Mouse (Mus musculus) thymus, postnatal 0 days (tissue): ENCODE data around the gene Gprc5d. TPM values are rescaled to one million over a fixed set of nuclear protein-coding genes. Genes with fewer than 3 reads are reported as not detected.

Experiments used
- DNase-seq: peaks from one replicate; pipeline ENCODE4 v3.0.0-alpha.2; 2015; ENCODE audit warnings: low spot score
- polyA plus RNA-seq: library from polyadenylated mRNA; unstranded; fragments of >200 nt; fragmentation: Nextera tagmentation; extraction: Ambion mirVana; gene quantifications from 2 replicates; pipeline ENCODE4 v1.2.1, GENCODE M21; 2015

The Gprc5d gene
- 0.10 and 0.24 TPM in 2 replicates for polyA plus RNA-seq

DNA sequence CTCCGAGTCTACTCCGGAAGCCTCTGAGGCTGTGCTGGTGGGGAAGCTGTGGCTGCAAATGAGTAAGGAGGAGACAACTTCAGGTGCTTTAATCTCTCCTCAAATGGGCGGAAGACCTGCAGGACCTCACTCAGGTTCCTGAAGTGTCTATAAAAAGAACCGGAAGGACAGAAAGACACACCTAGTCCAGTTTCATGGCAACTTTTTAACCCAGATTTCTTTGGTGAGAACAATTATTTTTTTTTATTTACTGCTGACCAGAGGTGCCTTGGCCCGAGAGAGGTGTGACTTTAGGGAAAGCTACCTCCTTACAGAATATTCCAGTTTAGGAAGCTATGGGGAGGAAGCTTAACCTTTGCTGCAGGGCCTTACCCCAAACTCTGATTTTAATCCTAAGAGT, at the start of gene Gprc5d:
Gprc5d (minus strand) TSS at position 101 of the 400 bp plus-strand sequence.
- DNase-seq: no peak

DNA sequence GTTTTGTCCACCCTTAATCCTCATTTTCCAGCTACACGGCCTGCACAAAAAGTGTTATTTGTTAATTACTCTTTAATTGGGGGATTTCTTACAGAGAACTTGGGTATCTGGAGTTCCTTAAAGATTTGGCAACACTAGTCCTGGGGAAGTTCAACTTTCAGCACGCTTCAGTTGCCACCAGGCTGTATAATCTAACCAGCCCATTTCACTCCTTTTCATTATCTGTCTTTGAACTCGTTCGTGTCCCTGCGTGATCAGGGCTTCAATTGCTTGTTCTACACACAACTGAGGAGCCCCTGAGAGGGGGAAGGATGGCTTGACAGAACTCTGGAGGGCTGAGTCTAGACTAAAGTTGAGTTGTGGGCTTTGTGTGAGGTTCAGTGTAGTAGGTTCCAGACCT, 48.6 kb upstream of the Gprc5d start:
- DNase-seq: no peak

DNA sequence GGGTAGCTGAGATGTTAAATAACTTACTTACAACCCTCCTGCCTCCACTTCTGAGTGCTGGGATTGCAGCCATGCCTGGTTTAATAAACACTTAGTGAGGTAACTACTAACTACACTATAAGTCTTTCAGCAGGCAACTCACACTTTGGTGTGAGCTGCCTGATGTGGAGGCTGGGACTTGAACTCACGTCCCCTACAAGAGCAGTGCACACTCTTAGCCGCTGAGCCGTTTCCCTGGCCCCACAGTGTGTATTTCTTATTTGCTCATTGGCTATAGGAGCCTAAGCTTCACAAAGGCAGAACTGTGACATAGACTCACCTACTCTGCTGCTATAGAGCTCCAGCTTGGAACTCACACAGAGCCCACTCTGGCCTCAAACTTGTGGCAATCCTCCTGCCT, 48.2 kb upstream of the Gprc5d start:
- DNase-seq: no peak

DNA sequence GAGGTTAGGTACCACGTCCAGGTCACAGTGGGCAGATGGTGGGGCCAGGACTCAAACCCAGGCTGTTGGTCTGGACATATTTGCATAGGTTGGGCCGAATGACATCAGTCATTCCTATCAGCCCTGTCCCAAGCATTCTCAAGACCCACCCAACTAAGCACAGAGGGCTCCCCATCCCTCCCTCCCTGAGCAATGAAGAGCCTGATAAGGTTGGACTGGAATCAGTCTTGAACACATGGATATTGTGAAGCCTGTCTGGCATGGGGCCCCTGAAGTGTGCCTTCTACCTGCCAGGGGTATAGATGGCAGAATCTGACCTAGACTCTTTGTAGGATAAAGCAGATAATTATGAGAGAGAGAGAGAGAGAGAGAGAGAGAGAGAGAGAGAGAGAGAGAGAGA, 47.6 kb upstream of the Gprc5d start:
- DNase-seq: no peak

DNA sequence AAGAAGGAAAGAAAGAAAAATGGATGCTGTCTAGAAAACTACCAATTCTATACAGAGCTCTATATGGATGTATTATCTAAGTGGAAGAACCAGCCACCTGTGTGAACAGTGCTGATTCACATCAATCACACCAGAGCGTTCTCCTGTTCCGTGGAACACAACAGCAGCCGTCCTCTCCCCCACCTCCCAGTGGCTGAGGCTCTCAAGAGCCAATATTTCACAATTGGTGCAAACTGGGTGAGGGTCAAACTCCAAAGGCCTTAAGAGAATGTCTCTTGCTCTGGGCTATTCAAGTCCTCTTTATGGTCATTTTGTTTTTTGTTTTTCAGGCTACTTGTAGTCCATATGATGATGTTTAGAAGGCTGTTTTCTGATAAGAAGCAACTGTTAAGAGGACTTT, 47.1 kb upstream of the Gprc5d start:
- no peak for DNase-seq

DNA sequence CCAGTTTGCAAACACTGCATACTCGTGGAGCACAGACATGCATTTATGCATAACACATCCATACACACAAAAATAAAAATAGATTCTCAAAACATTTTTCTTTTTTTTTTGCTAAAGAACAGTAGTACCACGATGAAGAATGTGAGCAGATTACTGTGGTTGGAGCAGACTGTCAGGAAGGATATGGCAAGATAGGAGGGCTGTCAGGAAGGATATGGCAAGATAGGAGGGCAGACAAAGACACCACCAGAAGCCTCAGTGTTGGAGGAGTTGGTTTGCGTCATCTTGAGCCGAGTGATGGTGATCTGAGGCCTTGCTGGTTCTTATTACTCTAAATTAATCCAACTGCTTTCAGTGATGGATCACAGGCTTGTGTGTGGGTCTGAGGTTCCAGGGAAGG, 44.8 kb upstream of the Gprc5d start:
- DNase-seq: no peak

DNA sequence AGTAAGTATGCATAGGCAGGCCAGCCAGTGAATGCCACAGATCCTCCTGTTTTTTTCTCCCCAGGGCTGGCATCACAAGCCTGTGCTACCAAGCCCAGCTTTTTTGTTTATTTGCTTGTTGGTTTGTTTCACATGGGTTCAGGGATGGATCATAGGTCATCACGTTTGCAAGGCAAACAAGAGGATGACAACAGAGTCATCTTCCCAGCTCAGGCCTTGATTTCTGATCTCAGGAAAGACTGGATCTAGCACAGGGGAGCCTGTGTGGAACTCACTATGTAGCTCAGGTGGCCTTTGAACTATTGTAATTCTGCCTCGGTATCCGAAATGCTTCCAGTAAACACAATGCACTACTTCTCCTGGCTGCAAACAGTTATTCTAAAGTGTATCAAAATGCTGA, 44.2 kb upstream of the Gprc5d start:
- DNase-seq: no peak

DNA sequence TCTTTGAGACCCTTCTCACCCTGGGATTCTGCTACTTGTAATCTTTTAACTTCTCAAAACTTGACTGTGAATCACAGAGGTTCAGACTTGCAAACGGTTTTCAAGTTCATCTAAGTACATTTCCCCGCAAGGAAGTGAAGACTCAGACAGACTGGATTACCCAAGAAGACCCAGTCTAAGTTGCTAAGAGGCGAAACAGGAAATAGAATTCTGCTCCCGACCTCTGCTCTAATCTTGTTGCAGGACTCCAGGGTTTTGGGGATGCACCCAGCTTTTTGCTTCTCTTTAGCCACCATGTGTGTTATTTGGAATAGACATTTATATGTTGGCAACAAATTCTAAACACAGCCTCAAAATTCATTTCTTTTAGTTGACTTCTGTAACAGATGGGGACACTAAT, 43.3 kb upstream of the Gprc5d start:
- DNase-seq: no peak

DNA sequence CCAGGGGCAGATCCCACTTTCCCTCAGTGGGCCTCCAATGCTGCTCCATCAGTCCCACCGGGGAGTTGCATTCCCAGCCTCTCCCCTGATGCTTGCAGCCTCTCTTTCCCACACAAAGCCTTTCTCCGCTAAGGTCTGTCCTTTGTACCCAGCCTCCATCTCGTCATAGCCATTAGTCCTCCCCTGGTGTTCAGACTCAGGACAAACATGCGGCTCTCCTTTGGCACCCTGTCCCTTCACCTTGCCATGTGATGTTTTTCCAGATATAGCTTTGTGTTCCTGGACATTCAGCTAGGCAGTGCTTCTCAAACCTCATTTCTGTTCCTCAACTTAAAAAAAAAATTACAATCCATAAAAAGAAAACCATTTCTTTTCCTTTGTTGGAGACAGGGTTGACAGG, 40.4 kb upstream of the Gprc5d start:
- no peak for DNase-seq

DNA sequence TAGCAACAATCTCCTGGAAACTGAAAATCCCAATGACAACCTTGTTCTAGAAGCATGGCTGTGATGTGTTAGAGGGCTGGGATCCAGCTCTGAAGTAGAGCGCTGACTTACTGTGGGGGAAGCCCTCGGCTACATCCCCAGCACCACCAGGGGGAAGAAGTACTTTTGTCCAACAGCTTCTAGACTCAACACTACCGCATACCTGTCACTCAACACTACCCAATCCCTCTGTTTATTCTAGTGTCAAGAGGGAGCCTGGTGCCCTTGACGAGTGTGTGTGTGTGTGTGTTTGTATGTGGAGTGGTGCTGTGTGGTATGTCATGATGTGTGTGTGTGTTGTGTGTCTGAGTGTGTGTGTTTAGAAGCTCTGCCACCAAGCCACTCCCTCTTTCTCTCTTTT, 39.4 kb upstream of the Gprc5d start:
- no peak for DNase-seq

DNA sequence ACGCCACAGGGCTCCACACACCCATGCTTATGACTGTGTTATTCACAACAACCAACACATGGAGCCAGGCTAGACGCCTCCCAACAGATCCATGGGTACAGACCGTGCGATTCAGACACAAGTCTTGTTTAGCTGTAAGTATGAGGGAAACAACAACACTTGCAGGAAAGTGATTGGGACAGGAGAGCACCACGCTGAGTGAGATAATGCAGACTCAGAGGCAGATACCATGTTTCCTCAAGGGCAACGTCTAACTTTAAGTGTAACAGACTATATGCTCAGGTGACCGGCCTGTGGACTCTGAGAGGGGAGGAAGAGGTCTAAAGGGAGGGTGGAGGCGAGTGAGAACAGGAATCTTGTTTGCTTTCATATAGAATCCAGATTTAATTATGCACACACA, 38.5 kb upstream of the Gprc5d start:
- DNase-seq: no peak

DNA sequence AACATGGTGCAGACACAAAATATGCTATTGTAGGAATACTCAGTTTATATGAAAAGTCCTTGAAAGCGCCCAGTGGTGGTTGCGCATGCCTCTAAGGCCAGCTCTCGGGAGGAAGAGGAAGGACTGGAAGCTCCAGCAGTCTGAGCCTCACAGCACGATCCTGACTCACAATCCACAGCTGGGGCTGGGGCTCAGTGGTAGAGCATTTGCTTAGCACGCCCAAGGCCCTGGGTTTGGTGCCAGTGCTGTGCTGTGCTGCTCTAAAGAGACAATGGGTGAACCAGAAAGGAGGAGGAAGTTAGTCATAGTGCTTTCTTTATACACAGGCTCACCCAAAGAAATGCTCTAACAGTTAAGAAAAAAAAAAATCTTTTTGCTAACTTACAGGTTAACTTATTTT, 35.6 kb upstream of the Gprc5d start:
- no peak for DNase-seq

DNA sequence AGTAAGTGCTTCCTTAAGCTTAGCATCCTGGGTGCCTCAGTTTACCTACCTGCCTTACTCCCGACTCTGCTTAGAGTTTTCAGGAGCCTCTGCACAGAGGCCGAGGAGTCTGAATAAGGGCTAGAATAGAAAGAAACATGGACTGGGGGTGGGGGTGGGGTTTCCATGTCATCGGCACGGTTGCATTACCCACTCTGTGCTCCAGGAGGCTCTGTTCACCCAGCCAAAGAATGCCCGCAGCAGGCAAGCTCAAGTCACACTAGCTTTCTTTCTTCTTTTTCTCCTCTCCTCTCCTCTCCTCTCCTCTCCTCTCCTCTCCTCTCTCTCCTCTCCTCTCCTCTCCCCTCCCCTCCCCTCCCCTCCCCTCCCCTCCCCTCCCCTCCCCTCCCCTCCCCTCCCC, 32.2 kb upstream of the Gprc5d start:
- peak; percentile 64 for DNase-seq

DNA sequence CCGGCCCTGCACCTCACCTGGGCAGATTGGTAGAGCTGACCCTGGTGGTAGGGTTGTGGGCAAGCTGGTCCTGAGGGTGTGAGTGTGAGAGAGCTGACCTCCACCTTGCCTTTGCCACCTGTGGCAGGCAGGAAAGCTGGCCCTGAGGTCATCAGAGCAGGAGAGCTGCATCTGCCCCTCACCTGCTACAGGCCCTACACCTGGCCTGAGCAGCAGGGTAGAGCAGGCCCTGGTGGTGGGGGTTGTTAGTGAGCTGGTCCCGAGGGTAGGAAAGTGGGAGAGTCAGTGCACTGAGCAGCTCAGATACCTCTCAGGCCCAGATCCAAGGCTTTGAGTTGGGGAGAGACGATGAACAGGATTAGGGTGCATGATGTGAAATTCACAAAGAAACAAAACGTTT, 31.6 kb upstream of the Gprc5d start:
- DNase-seq: no peak

DNA sequence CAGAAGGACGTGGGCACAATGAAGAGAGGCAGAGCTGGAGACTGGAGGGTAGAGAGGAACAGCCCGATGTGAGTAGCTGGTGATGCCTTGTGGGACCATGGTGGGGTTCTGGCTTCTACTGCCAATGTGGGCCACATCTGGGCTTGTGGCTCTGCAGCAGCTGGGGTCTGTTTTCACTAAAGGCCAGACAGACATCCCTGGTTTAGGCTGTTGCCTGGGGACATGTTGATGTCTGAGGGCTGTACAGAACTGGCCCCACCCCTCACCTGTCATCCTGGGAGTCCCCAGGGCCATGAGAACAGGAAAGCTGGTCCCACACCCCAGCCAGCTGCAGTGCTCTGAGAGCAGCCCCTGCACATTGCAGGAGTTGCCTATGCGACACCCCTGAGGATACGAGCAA, 31.1 kb upstream of the Gprc5d start:
- DNase-seq: no peak

DNA sequence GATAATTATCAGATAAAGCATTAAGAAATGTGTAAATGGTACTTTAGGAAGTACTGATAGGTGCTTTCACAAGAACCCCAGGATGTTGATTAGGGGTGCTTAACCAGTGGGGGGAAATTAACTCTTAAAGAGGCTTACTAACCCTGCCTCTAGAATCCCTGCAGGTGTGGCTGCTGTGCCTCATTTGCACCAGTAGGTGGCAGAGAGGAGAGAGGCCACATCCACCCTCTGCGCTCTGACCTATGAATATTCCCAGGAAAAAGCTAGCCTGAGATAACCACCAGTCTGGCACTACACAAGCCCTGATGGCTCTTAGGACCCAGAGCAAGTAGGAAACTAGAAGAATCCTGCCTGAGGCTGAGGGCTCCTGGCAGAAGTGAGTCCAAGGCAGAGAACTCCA, 30.4 kb upstream of the Gprc5d start:
- peak; percentile 33 for DNase-seq

DNA sequence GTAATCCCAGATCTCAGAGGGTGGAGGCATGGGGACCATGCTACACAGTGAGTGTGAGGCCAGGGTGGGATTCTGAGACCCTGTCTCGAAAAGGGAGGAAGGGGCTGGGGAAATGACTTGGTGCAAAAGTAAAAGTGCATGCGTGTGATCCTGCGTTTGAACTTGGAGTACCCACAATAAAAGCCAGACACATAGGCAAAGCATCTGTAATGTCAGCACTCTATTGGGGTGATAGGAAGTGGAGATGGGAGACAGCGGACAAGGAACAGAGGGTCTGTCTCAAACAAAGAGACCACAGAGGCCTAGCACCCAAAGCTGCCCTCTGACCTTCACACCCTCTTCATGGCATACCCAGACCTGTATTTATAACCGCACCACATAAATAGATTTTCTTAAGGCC, 27.9 kb upstream of the Gprc5d start:
- DNase-seq: no peak

DNA sequence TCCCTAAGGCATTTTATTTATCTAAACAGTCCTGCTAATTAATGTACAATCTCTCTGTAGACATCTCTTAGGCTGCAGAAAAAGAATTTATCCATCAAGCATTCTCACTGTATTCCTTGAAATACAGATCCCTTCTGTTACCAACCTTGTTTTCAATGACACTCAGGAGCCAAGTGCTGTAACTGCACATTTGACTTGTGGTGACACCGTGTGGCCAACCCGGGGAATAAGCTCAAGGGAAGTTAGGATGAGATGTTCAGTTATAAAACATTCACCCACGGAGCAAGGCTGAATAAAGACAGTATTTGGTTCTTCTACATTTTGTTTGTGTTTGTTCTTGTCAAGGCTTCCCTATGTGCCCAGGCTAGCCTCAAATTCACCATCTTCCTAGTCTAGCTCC, 26.4 kb upstream of the Gprc5d start:
- DNase-seq: peak; percentile 22

DNA sequence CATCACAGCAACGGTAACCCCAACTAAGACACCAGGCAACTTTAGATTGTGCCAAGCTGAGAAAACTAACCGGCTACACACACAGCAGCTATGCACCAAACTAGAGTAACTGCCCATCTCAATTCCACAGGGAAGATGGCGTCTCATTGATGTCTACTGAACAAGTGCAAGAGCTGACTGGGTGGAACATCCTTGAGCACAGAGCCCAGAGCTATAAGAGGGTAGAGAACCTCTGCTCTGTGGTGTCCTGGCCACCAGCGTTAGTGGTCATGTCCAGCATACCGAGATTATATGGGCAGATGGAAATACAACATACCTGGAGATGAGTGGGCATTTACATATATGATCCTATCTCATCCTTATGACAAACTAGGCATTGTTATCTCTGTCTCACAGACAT, 25.1 kb upstream of the Gprc5d start:
- no peak for DNase-seq

DNA sequence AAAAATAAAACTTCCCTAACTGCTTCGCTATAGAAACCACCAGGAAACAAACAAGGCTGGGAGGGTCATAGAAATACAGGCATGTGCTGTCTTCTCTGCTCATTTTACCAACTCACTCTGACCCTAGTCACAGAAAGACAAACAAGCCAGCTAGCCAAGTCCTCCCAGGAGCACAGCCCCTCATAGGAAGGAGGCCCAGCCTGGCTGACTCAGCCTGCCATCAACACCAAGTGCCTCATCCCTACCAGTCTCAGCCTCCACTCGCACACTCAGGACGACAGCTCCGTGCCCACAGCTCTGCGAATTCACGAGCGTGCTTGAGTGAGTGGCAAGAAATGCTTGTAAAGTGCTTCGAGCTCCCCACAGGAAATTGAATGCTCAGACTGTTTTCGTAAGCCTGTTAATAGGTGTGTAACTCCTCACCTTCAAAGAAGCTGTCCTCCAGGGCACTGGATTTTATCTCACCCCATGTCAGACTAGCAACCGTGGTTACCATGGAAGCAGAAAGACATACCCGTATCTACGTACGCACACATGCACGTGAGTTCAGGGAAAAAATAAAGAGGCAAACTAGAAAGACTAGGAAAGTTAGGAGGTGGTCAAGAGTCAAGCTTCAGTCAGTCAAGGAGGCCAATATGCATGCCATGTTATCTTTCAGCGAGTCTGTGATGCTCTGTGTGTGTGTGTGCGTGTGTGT, 23.5 kb upstream of the Gprc5d start:
- DNase-seq: no peak

DNA sequence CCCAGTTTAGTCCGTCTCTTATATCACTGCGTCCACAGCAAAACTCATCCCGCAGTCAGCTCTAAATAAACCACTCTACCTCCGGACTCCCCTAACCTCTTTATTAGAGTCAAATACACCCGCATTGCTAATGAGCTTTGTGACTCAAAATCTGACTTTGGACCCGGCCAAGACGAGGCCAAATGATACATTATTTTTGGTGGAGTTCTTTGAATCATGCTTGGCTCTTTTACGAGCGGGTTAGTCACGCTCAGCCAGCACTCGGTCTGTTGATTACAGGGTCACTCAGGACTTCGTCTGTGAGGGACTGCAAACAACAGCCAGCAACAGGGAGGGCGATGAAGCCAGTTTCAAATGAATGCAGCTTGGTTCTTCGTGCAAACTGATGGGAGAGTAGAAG, 20.7 kb upstream of the Gprc5d start:
- DNase-seq: no peak

DNA sequence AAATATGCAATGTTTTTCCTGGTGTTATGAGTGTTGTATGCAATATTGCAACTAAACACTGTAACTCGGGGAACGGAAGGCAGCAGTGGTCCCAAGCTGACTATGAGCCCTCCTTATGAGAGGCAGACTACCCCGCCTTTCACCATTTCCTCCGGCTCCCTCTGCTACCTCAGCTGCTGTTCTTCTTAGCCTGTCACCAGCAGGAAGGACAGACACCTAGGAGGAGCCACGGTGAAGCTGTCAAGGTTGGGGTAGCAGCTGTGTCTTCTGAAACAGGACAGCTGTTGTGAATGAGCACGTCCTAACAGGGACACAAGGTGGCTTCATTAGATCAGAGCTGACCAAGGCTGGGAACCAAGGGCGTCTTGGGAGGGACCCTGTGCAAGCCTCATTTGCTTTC, 20.1 kb upstream of the Gprc5d start:
- no peak for DNase-seq

DNA sequence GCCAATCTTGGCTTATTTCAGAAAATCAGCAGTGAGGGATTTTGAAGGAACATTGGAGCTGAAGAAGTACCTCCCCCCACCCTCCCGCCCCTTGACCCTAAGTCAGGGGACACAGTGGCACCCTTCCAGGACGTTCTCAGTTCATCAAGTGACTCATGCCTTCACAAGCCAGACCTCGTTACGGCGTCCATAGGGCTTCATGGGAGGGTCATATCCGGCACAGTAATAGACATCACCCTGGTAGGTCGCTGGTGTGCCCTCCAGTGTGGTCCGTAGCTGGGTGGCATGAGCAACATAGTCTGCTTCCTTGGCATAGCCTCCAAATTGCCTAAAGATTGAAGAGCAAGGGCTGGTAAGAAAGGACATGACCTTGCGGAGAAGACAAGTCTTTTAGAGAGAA, 19.7 kb upstream of the Gprc5d start:
- no peak for DNase-seq
